Mouse (Mus musculus): ENCODE results near the gene Chmp4b. TPM values are rescaled to one million over a fixed set of nuclear protein-coding genes. Genes with fewer than 3 reads are reported as not detected.

The Chmp4b gene
- polyA plus RNA-seq, 1 experiment from 2014 or later: 16.6 TPM

GRCm38 (mm10) chr2:154686819-154687218, 35.3 kb downstream of the Chmp4b start:
- ATAC-seq (ENCODE audit: low read depth): no peak
- 83% methylated on average over 3 of the region's 3 CpGs for WGBS
- Histone ChIP-seq H3K9me3 (ENCODE audit: control insufficient read depth, low read length) (no peaks in the 10 kb centered on the region), H3K36me3 (ENCODE audit: control insufficient read depth, insufficient read depth, low read length) (no peaks in the 10 kb centered on the region), H3K4me3 (ENCODE audit: low read depth, low read length) (no peak overlapping the region), H3K4me1 (ENCODE audit: control insufficient read depth, insufficient read depth, low read length) (peaks cover 28% of the 10 kb centered on the region), H3K27me3 (ENCODE audit: control insufficient read depth, insufficient read depth, low read length) (no peaks in the 10 kb centered on the region), H3K9ac (replicated peaks; ENCODE audit: low read depth, low read length) (no peak overlapping the region), H3K27ac (ENCODE audit: low read depth, low read length) (no peak overlapping the region), H3K4me2 (ENCODE audit: low read depth, low read length) (no peak overlapping the region)

DNA sequence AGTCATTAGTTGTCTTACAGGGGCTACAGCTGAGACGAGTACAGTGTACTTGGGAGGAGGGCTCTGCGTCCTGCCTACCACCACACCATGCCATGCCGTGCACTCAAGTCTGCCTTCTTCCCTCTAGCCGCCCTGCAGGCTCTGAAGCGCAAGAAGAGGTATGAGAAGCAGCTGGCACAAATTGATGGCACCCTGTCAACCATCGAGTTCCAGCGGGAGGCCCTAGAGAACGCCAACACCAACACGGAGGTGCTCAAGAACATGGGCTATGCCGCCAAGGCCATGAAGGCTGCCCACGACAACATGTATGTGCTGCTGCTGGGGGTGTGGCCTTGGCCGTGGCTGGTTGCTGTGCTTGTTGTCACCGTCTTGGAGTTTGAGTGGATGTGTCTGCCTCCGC, 37.9 kb downstream of the Chmp4b start:
- Histone ChIP-seq H3K4me2 (ENCODE audit: low read depth, low read length) (no peak overlapping the region), H3K9ac (replicated peaks; ENCODE audit: low read depth, low read length) (no peak overlapping the region), H3K27ac (ENCODE audit: low read depth, low read length) (no peak overlapping the region), H3K27me3 (ENCODE audit: control insufficient read depth, insufficient read depth, low read length) (no peaks in the 10 kb centered on the region), H3K4me3 (ENCODE audit: low read depth, low read length) (no peak overlapping the region), H3K4me1 (ENCODE audit: control insufficient read depth, insufficient read depth, low read length) (peaks cover 15% of the 10 kb centered on the region), H3K36me3 (ENCODE audit: control insufficient read depth, insufficient read depth, low read length) (peaks cover 12% of the 10 kb centered on the region), H3K9me3 (ENCODE audit: control insufficient read depth, low read length) (no peaks in the 10 kb centered on the region)
- 89% methylated on average over 14 of the region's 14 CpGs for WGBS
- ATAC-seq (ENCODE audit: low read depth): no peak

DNA sequence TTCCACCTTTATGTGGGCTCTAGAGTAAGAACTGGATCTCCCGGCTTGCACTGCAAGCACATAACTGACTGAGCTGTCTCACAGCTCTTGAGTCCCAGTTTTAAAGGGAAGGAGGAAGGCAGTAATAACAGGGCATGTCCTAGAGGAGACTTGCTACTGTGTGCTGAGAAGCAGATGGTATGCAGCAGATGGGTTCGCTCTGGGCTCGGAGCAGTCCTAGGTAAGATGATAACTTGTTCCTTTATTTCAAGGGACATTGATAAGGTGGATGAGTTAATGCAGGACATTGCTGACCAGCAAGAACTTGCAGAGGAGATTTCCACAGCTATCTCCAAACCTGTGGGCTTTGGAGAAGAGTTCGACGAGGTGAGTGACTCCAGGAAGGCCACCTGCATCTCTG, 39.5 kb downstream of the Chmp4b start:
- no peak for ATAC-seq (ENCODE audit: low read depth)
- no peaks in the 10 kb centered on the region for H3K27me3 ChIP-seq (ENCODE audit: control insufficient read depth, insufficient read depth, low read length)
- H3K4me3 ChIP-seq (ENCODE audit: low read depth, low read length): no peak overlapping the region
- H3K4me1 ChIP-seq (ENCODE audit: control insufficient read depth, insufficient read depth, low read length): peaks cover 1% of the 10 kb centered on the region; the same call in 1 of the 2 replicates
- H3K9me3 ChIP-seq (ENCODE audit: control insufficient read depth, low read length): no peaks in the 10 kb centered on the region
- H3K4me2 ChIP-seq (ENCODE audit: low read depth, low read length): no peak overlapping the region
- H3K9ac ChIP-seq (replicated peaks; ENCODE audit: low read depth, low read length): no peak overlapping the region
- WGBS: 95% methylated on average over 5 of the region's 5 CpGs
- H3K36me3 ChIP-seq (ENCODE audit: control insufficient read depth, insufficient read depth, low read length): peaks cover 15% of the 10 kb centered on the region
- H3K27ac ChIP-seq (ENCODE audit: low read depth, low read length): no peak overlapping the region

GRCm38 (mm10) chr2:154693186-154693940, 41.9 kb downstream of the Chmp4b start:
- H3K36me3 ChIP-seq (ENCODE audit: control insufficient read depth, insufficient read depth, low read length): peaks cover 15% of the 10 kb centered on the region
- WGBS: 78% methylated on average over 11 of the region's 11 CpGs
- H3K4me2 ChIP-seq (ENCODE audit: low read depth, low read length): no peak overlapping the region
- no peak overlapping the region for H3K27ac ChIP-seq (ENCODE audit: low read depth, low read length)
- H3K9ac ChIP-seq (replicated peaks; ENCODE audit: low read depth, low read length): no peak overlapping the region
- H3K4me3 ChIP-seq (ENCODE audit: low read depth, low read length): no peak overlapping the region
- H3K27me3 ChIP-seq (ENCODE audit: control insufficient read depth, insufficient read depth, low read length): no peaks in the 10 kb centered on the region
- H3K4me1 ChIP-seq (ENCODE audit: control insufficient read depth, insufficient read depth, low read length): no peaks in the 10 kb centered on the region
- H3K9me3 ChIP-seq (ENCODE audit: control insufficient read depth, low read length): no peaks in the 10 kb centered on the region
- ATAC-seq (ENCODE audit: low read depth): no peak

GRCm38 (mm10) chr2:154693941-154694256, 42.4 kb downstream of the Chmp4b start:
- ATAC-seq (ENCODE audit: low read depth): no peak
- Histone ChIP-seq H3K4me3 (ENCODE audit: low read depth, low read length) (no peak overlapping the region), H3K27ac (ENCODE audit: low read depth, low read length) (no peak overlapping the region), H3K9me3 (ENCODE audit: control insufficient read depth, low read length) (no peaks in the 10 kb centered on the region), H3K36me3 (ENCODE audit: control insufficient read depth, insufficient read depth, low read length) (peaks cover 15% of the 10 kb centered on the region), H3K9ac (replicated peaks; ENCODE audit: low read depth, low read length) (no peak overlapping the region), H3K4me1 (ENCODE audit: control insufficient read depth, insufficient read depth, low read length) (no peaks in the 10 kb centered on the region), H3K27me3 (ENCODE audit: control insufficient read depth, insufficient read depth, low read length) (no peaks in the 10 kb centered on the region), H3K4me2 (ENCODE audit: low read depth, low read length) (no peak overlapping the region)
- 87% methylated on average over 12 of the region's 12 CpGs for WGBS

GRCm38 (mm10) chr2:154695690-154696089, 44.2 kb downstream of the Chmp4b start:
- H3K9me3 ChIP-seq (ENCODE audit: control insufficient read depth, low read length): no peaks in the 10 kb centered on the region
- no peak overlapping the region for H3K4me2 ChIP-seq (ENCODE audit: low read depth, low read length)
- H3K4me1 ChIP-seq (ENCODE audit: control insufficient read depth, insufficient read depth, low read length): no peaks in the 10 kb centered on the region
- H3K27me3 ChIP-seq (ENCODE audit: control insufficient read depth, insufficient read depth, low read length): no peaks in the 10 kb centered on the region
- H3K27ac ChIP-seq (ENCODE audit: low read depth, low read length): no peak overlapping the region
- WGBS: 82% methylated on average over 8 of the region's 8 CpGs
- no peak overlapping the region for H3K9ac ChIP-seq (replicated peaks; ENCODE audit: low read depth, low read length)
- no peak for ATAC-seq (ENCODE audit: low read depth)
- no peak overlapping the region for H3K4me3 ChIP-seq (ENCODE audit: low read depth, low read length)
- H3K36me3 ChIP-seq (ENCODE audit: control insufficient read depth, insufficient read depth, low read length): peaks cover 15% of the 10 kb centered on the region

GRCm38 (mm10) chr2:154696660-154697059, 45.2 kb downstream of the Chmp4b start:
- WGBS: 68% methylated on average over 3 of the region's 3 CpGs
- Histone ChIP-seq H3K27me3 (ENCODE audit: control insufficient read depth, insufficient read depth, low read length) (no peaks in the 10 kb centered on the region), H3K9ac (replicated peaks; ENCODE audit: low read depth, low read length) (no peak overlapping the region), H3K27ac (ENCODE audit: low read depth, low read length) (no peak overlapping the region), H3K36me3 (ENCODE audit: control insufficient read depth, insufficient read depth, low read length) (peaks cover 15% of the 10 kb centered on the region), H3K4me3 (ENCODE audit: low read depth, low read length) (no peak overlapping the region), H3K9me3 (ENCODE audit: control insufficient read depth, low read length) (no peaks in the 10 kb centered on the region), H3K4me1 (ENCODE audit: control insufficient read depth, insufficient read depth, low read length) (no peaks in the 10 kb centered on the region), H3K4me2 (ENCODE audit: low read depth, low read length) (no peak overlapping the region)
- ATAC-seq (ENCODE audit: low read depth): no peak

DNA sequence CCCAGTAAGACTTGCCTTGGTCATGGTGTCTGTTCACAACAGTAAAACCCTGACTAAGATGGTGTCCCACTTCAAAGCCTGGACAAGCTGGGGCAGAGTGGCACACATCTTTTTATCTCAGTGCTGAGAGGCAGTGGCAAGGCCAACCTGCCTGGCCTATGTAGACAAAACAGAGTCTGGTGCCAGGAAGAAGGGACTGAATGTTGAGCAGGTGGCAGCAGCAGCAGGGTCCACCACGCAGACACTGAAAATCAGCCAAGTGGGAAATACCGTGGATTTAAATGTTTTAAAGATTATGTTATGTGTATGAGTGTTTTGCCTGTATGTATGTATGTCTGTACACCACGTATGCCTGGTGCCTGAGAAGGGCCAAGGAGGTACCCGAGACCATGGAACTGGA, 47.9 kb downstream of the Chmp4b start:
- ATAC-seq (ENCODE audit: low read depth): no peak
- H3K4me3 ChIP-seq (ENCODE audit: low read depth, low read length): no peak overlapping the region
- 96% methylated on average over 4 of the region's 4 CpGs for WGBS
- no peaks in the 10 kb centered on the region for H3K27me3 ChIP-seq (ENCODE audit: control insufficient read depth, insufficient read depth, low read length)
- no peak overlapping the region for H3K4me2 ChIP-seq (ENCODE audit: low read depth, low read length)
- 0 out of 2 replicates have a peak, but pooled peaks cover 3% of the 10 kb centered on the region for H3K4me1 ChIP-seq (ENCODE audit: control insufficient read depth, insufficient read depth, low read length)
- H3K36me3 ChIP-seq (ENCODE audit: control insufficient read depth, insufficient read depth, low read length): peaks cover 3% of the 10 kb centered on the region; the same call in 1 of the 2 replicates
- no peaks in the 10 kb centered on the region for H3K9me3 ChIP-seq (ENCODE audit: control insufficient read depth, low read length)
- H3K27ac ChIP-seq (ENCODE audit: low read depth, low read length): no peak overlapping the region
- no peak overlapping the region for H3K9ac ChIP-seq (replicated peaks; ENCODE audit: low read depth, low read length)

- no peak for ATAC-seq (ENCODE audit: low read depth)
- Histone ChIP-seq H3K36me3 (ENCODE audit: control insufficient read depth, insufficient read depth, low read length) (peaks cover 2% of the 10 kb centered on the region; the same call in 1 of the 2 replicates), H3K9me3 (ENCODE audit: control insufficient read depth, low read length) (no peaks in the 10 kb centered on the region), H3K4me1 (ENCODE audit: control insufficient read depth, insufficient read depth, low read length) (0 out of 2 replicates have a peak, but pooled peaks cover 3% of the 10 kb centered on the region), H3K27me3 (ENCODE audit: control insufficient read depth, insufficient read depth, low read length) (no peaks in the 10 kb centered on the region), H3K9ac (replicated peaks; ENCODE audit: low read depth, low read length) (no peak overlapping the region), H3K27ac (ENCODE audit: low read depth, low read length) (no peak overlapping the region), H3K4me3 (ENCODE audit: low read depth, low read length) (no peak overlapping the region), H3K4me2 (ENCODE audit: low read depth, low read length) (no peak overlapping the region)
- WGBS: 90% methylated on average over 2 of the region's 2 CpGs
Measured at GRCm38 (mm10) chr2:154700177-154700576, 48.7 kb downstream of the Chmp4b start.
